8 mouse cellular contexts compared by ENCODE assay signal in genomic region chr11:32283091-32283777, GRCm38 (mm10). TPM values are rescaled to one million over a fixed set of nuclear protein-coding genes. Genes with fewer than 3 reads are reported as not detected.
DNase-seq lines count a peak whose midpoint lies in the region; ATAC-seq and TF ChIP-seq lines count a peak whose summit lies in the region.
"Not testable (repeated sequence)": the region's sequence is repeated elsewhere in the genome, so short reads cannot be mapped to it uniquely, and the experiment has no call there.

Hba-a1 (plus strand) TSS chr11:32283511.

- not testable (repeated sequence) for H3K27ac ChIP-seq in embryonic facial prominence, embryonic 13.5 days; kidney, embryonic 15.5 days; limb, embryonic 10.5 days; lung, postnatal 0 days (ENCODE audit: low read length); neural tube, embryonic 15.5 days (replicated peaks)

- WGBS in embryonic facial prominence, embryonic 13.5 days, result 67% methylated on average over 1 of the region's 5 CpGs
- WGBS in kidney, embryonic 15.5 days, result 33% methylated on average over 1 of the region's 5 CpGs
- WGBS in limb, embryonic 10.5 days, result 64% methylated on average over 1 of the region's 5 CpGs
- WGBS in lung, postnatal 0 days, result 60% methylated on average over 1 of the region's 5 CpGs
- WGBS in neural tube, embryonic 15.5 days, result 67% methylated on average over 1 of the region's 5 CpGs

- not testable (repeated sequence) for H3K9me3 ChIP-seq in embryonic facial prominence, embryonic 13.5 days; kidney, embryonic 15.5 days (replicated peaks); limb, embryonic 10.5 days (replicated peaks); lung, postnatal 0 days (ENCODE audit: low read length); neural tube, embryonic 15.5 days (replicated peaks)

- H3K4me2 ChIP-seq in embryonic facial prominence, embryonic 13.5 days; kidney, embryonic 15.5 days; lung, postnatal 0 days (replicated peaks; ENCODE audit: low read depth, low read length); neural tube, embryonic 15.5 days: not testable (repeated sequence)

- ATAC-seq in embryonic facial prominence, embryonic 13.5 days (ENCODE audit: insufficient number of reproducible peaks, insufficient read depth, low FRiP score, low TSS enrichment, low read depth); neural tube, embryonic 15.5 days (ENCODE audit: low FRiP score): not testable (repeated sequence)
- ATAC-seq in kidney, embryonic 15.5 days (replicated peaks; ENCODE audit: low FRiP score), result peak; percentile 53
- ATAC-seq in lung, postnatal 0 days, result peak; percentile 64

- intact Hi-C loops in gastrocnemius, postnatal 14 days (cut with DNase I; ENCODE audit: low total_unique reads); heart, postnatal 14 days (cut with DNase I): not testable (repeated sequence)

- not testable (repeated sequence) for H3K9ac ChIP-seq in embryonic facial prominence, embryonic 13.5 days; kidney, embryonic 15.5 days; lung, postnatal 0 days (replicated peaks; ENCODE audit: low read depth); neural tube, embryonic 15.5 days (replicated peaks)

- not testable (repeated sequence) for H3K4me3 ChIP-seq in embryonic facial prominence, embryonic 13.5 days; kidney, embryonic 15.5 days (replicated peaks); limb, embryonic 10.5 days; lung, postnatal 0 days (ENCODE audit: low read depth, low read length); neural tube, embryonic 15.5 days (replicated peaks)

- not testable (repeated sequence) for H3K36me3 ChIP-seq in embryonic facial prominence, embryonic 13.5 days; kidney, embryonic 15.5 days; limb, embryonic 10.5 days; lung, postnatal 0 days (ENCODE audit: insufficient read depth, low read length); neural tube, embryonic 15.5 days

- H3K27me3 ChIP-seq in embryonic facial prominence, embryonic 13.5 days, result peaks cover 21% of the 10 kb centered on the region
- peaks cover 17% of the 10 kb centered on the region for H3K27me3 ChIP-seq in kidney, embryonic 15.5 days
- peaks cover 29% of the 10 kb centered on the region for H3K27me3 ChIP-seq in limb, embryonic 10.5 days (ENCODE audit: low read depth, poor library complexity, severe bottlenecking)
- H3K27me3 ChIP-seq in lung, postnatal 0 days (replicated peaks; ENCODE audit: insufficient read depth, low read length); neural tube, embryonic 15.5 days (replicated peaks): not testable (repeated sequence)

- TF ChIP-seq CTCF in lung, postnatal 0 days (IDR thresholded peaks at IDR 0.05), result not testable (repeated sequence)

- not testable (repeated sequence) for H3K4me1 ChIP-seq in embryonic facial prominence, embryonic 13.5 days; kidney, embryonic 15.5 days; limb, embryonic 10.5 days; lung, postnatal 0 days (ENCODE audit: insufficient read depth, low read depth, low read length); neural tube, embryonic 15.5 days

- TF ChIP-seq EP300 in lung, postnatal 0 days (IDR thresholded peaks at IDR 0.05), result not testable (repeated sequence)

- not testable (repeated sequence) for DNase-seq in adrenal gland, adult 18-20 months (ENCODE audit: low spot score in 2 of 2); gastrocnemius, postnatal 14 days; heart, postnatal 14 days; limb, embryonic 10.5 days (ENCODE audit: low spot score); lung, postnatal 0 days (ENCODE audit: low spot score)

RNA-seq across cellular contexts. Expression of gene Hba-a1, which starts in this region (rescaled TPM):
- 1,000 to 10,000 TPM; 1,892 to 5,977 TPM for total RNA-seq in adrenal gland, adult 18-20 months (2021)
- 3,202 and 4,502 TPM in 2 replicates for polyA plus RNA-seq in embryonic facial prominence, embryonic 13.5 days (2015; fragmentation: Nextera tagmentation; extraction: Ambion mirVana)
- 1,000 to 10,000 TPM; 1,024 TPM for total RNA-seq in gastrocnemius, postnatal 14 days (2021)
- total RNA-seq in heart, postnatal 14 days (2021), result over 10,000 TPM; 19,140 to 26,056 TPM
- 4,301 and 5,259 TPM in 2 replicates for polyA plus RNA-seq in kidney, embryonic 15.5 days (2015; fragmentation: Nextera tagmentation; extraction: Ambion mirVana)
- polyA plus RNA-seq in limb, embryonic 10.5 days (2016; fragmentation: Nextera tagmentation; extraction: Ambion mirVana), result 1,811 and 2,033 TPM in 2 replicates
- polyA plus RNA-seq in lung, postnatal 0 days (2015; fragmentation: Nextera tagmentation; extraction: Ambion mirVana), result 11,284 and 13,685 TPM in 2 replicates
- polyA plus RNA-seq in neural tube, embryonic 15.5 days (2015; fragmentation: Nextera tagmentation; extraction: Ambion mirVana), result 2,622 and 3,044 TPM in 2 replicates
